Mouse (Mus musculus): ENCODE results near the gene 4930435E12Rik.
"Not testable (repeated sequence)": the region's sequence is repeated elsewhere in the genome, so short reads cannot be mapped to it uniquely, and the experiment has no call there.

Gene 4930435E12Rik

DNA sequence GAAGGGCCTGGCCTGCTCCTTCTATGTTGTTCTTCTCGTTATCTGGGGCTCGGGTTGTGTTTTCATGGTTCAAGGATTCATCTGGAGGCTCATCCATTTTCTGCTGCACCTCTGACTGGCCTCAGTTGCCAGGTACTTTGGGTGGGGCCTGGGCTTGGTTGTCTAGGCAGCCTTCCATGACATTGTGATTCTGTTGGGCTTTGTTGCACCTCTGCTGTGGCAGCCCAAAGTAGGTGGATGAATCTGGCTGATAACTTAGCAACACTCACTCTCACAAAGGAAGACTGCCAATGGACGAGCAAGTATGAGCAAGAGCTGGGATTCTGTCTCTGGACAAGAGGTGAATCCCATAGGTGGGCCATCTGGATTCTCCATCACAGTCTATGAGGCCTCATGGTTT, at the start of gene 4930435E12Rik:
Gene 4930435E12Rik (minus strand): TSS at position 101 of the 400 bp plus-strand sequence.
- no peak for DNase-seq

DNA sequence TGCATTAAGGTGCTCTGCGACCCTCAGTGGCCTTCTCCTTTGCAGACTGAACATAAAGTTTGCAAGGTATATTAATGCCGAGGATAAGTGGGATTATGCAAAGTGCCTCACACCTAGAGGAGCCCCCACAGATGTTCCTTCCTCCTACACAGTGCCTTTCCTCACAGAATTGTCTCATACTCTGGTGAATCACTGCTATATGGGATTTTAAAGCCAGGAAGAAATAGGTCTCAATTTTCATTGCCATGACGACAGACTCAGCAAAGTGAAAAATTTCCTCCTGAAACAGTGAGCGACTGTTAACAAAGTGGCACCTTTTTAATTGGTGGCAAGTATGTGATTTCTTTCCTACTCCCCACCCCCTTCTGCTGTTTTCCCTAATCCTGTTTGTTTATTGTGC, 45.9 kb upstream of the 4930435E12Rik start:
- DNase-seq: no peak

- DNase-seq: no peak
These were observed 44.7 kb upstream of the 4930435E12Rik start for GRCm38 (mm10) chr16:38873231-38873630.

DNA sequence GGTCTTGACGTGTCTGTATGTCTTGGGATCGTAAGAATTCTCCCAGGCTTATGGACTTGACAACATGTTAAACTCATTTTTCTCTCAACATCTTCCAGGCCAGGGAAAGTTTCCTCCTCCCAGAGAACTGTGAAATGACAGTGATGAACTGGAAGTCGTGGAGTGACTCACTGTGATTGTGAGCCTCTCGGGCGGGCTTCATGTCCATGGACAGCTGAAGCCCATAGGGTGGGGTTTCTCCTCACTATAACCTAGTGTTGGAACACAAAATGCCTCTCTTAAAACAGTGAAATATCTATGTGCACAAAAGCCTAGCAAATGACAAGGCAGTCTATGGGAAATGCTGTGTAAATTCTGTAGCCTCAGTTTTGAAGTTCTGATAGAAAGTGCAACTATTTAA, 35.8 kb upstream of the 4930435E12Rik start:
- no peak for DNase-seq

DNA sequence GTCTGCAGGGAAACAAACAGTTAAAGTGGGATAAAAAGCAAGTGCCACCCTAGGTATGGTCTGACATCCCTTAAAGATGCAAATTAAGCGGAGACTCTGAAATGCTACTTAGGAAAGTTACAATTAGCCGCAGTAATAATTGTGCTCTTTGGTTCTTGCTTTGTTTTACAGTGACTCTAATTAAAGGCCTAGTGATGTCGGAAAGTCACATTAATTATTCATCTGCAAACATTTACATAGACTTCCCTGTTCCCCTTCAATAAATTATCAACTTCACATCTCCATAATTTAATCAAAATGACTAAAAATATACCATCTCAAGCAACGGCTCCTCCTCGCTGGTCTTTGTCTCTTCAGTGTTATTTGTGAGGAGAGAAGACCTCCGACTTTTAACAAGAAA, 32.0 kb upstream of the 4930435E12Rik start:
- DNase-seq: no peak

DNA sequence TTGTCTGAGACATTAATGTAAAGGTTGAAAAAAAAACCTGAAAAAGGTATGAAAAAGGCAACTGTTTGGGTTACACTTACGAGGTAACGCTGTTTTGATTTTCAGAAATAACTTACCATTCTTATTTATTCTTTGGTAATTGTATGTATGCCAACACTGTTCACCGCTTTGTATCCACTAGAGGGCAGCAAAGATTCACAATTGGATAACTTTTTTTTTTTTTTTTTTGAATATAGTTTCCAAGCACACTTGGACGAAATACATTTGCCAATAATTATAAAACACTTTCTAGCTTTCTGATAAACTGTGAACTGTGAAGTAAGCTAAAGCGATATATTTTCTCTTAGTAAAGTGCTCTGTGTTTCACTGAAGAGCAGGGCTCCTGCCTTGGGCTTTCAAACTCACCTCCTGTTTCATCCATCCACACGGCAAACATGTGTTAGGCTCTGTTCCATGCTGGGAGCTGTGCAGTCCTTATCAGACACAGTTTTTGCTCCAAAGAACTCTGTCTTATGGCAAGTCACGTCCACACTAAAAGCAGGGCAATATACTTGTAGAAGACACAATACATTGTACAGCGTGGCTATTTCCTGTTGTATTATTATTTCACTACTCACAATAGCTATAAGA, 29.7 kb upstream of the 4930435E12Rik start:
- DNase-seq: peak; percentile 41

- DNase-seq: peak; percentile 84
These were observed 16.0 kb downstream of the 4930435E12Rik start for GRCm38 (mm10) chr16:38812521-38812920.

GRCm38 (mm10) chr16:38810196-38810595, 18.4 kb downstream of the 4930435E12Rik start:
- no peak for DNase-seq

DNA sequence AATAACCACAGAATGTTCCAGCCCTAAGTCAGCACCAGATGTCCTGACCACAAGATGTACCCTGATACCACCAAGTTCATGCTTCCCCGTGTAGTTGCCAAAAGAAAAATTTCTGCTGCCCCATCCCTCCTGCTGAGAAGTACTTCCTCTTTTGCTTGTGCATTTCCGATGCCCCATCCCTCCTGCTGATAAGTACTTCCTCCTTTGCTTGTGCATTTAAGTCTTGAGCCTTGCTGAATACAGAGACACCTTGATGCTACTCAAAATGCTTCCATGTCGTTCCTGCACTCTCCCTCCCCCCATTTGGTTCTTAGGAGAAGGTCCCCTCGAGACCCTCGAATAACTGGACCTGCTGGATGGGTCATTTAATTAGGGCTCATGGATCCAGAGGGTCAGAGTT, 20.8 kb downstream of the 4930435E12Rik start:
- DNase-seq: not testable (repeated sequence)

DNA sequence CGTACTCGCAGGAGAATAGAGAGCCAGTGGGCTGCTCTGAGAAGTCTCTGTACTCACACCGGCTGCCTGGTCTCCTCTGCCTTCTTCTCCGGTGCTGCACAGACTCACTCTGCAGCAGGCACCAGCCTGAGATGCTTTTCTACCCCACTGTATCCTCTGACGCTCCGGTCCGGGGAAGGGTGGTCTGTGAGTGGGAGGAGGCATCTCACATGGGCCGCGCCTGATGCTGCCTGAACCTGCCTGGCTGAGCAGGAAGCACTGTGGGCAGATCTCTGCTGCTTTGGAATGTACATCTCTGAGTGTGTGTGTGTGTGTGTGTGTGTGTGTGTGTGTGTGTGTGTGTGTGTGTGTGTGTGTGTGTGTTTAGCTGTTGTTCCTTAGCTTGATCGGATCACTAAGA, 28.5 kb downstream of the 4930435E12Rik start, which contains the start of gene Upk1b:
Gene Upk1b (minus strand): TSS at position 238 of the 400 bp plus-strand sequence.
- DNase-seq: no peak

DNA sequence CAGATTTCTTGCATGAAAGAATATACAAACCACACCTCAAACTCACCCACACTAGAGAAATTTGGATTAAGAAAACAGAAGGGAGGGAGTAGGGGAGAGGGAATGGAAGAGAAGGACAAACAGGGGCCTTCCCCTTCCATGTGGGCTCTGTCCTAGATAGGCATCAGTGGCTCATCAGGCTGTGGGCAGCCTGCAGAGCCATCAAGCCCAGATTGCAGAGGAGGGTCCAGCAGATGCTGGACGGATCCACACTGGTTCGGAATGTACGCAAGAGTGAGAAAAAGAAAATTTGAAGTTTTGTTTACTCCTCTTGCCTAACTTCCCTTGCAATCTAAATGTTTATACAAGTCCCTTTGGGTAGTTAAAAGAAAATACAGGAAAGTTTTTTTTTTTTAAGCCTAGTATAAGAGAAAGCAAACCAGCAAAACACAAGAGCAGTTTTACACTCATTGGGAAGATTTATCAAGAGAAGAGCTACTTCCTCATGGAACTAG, 29.5 kb downstream of the 4930435E12Rik start:
- DNase-seq: no peak

GRCm38 (mm10) chr16:38793120-38793519, 35.4 kb downstream of the 4930435E12Rik start:
- DNase-seq: no peak

DNA sequence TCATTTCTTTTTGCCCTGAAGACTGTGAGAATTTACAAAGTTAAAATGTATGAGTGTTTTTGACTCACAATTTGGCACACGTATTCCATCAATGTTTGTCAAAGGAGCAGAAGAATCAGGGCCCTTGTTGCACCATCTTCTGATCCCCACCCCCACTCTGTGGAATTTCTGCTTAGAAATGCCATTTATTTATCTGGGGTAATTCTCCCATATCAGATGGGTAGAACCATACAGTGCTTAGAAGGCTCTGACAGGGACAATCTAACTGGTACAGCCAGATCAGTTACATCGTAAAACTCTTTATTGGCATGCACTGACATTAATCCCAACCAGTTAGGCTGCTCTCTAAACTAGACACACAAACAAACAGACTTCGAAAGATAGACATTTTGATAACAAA, 38.6 kb downstream of the 4930435E12Rik start:
- no peak for DNase-seq

GRCm38 (mm10) chr16:38789016-38789415, 39.5 kb downstream of the 4930435E12Rik start:
- DNase-seq: no peak

- no peak for DNase-seq
These were observed 43.2 kb downstream of the 4930435E12Rik start for GRCm38 (mm10) chr16:38785301-38785700.

GRCm38 (mm10) chr16:38782524-38783067, 46.0 kb downstream of the 4930435E12Rik start:
- DNase-seq: no peak

DNA sequence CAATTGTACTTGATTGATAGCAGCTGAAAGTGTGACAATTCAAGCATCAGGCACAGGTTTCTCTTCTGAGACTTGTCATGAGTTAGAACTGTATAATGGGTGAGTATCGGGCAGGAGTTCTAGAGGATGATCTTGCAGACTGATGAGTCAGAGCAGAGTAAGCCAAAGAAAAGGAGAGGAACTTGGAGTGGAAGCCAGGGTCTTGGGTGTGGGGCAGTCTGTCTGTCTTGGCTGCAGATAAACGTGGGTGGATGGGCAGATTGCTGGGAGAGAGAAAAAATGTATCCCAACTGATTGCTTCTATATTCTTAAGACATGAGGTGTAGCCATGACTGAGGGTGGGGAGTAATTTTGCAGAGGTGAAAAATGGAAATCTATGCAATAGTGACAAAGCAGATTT, 46.6 kb downstream of the 4930435E12Rik start:
- no peak for DNase-seq

GRCm38 (mm10) chr16:38780960-38781572, 47.5 kb downstream of the 4930435E12Rik start:
- no peak for DNase-seq

- no peak for DNase-seq
These were observed 52.2 kb downstream of the 4930435E12Rik start for GRCm38 (mm10) chr16:38776342-38776741.

- no peak for DNase-seq
These were observed 53.4 kb downstream of the 4930435E12Rik start for GRCm38 (mm10) chr16:38774964-38775746.

GRCm38 (mm10) chr16:38772906-38773496, 55.5 kb downstream of the 4930435E12Rik start:
- DNase-seq: peak; percentile 47

DNA sequence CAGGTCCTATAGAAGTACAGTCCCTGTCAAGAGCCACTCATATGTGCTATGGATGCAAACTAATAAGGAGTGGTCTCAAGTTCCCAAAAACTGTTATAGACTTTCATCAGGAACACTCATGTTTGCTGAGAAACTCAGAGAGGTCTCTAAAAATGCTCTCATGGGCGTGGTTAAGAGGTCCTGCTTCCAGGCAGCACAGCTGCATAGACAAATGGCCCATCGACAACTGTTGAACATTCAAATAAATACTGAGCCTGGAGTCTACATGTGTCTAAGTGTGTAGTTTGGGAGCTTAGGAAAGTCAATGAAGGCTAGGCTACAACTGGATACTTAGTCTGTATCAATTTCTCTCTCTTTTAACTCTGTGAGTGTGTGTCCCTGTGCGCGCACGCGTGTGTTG, 57.4 kb downstream of the 4930435E12Rik start:
- DNase-seq: no peak

GRCm38 (mm10) chr16:38769529-38769928, 59.0 kb downstream of the 4930435E12Rik start:
- DNase-seq: no peak
